In genomic region chrX:93634861-93635375, GRCm38 (mm10) we compare ENCODE assay signal across 23 mouse cellular contexts. TPM values are rescaled to one million over a fixed set of nuclear protein-coding genes. Genes with fewer than 3 reads are reported as not detected.
DNase-seq lines count a peak whose midpoint lies in the region; ATAC-seq lines count a peak whose summit lies in the region.
"Had no signal": no experiment of that assay in that cellular context is flagged by ENCODE, and none has a peak within 500 bp of the region (broad histone marks: within the 10 kb centered on the region; RNA-seq: fewer than 3 reads in every experiment).

No protein-coding gene starts in this region.

- peak; percentile 4 to 17 for DNase-seq in kidney, postnatal 36 days
- DNase-seq in kidney, postnatal 4 days: no peak
- DNase-seq in ES-CJ7 (ENCODE audit: low read depth, low spot score) (peak; percentile 13), adipocyte (ENCODE audit: low spot score) (peak; percentile 61)
- DNase-seq in brain, adult 2 months (ENCODE audit: low read depth, low spot score): peak; percentile 4
- DNase-seq in lung, postnatal 36 days: no peak
- DNase-seq: cerebellum, adult 8-10 months; embryo, embryonic 11 days; gastrocnemius, postnatal 25 days; kidney, adult 11 months; lung, postnatal 10 days; thymus, postnatal 14 days had no signal

- peaks cover 4% of the 10 kb centered on the region; the same call in 1 of the 2 replicates for H3K4me1 ChIP-seq in midbrain, embryonic 16.5 days (ENCODE audit: control insufficient read depth, insufficient read depth, low read length)
- H3K4me1 ChIP-seq: embryonic facial prominence, embryonic 15.5 days; hindbrain, embryonic 15.5 days; neural tube, embryonic 13.5 days had no signal

- no peak overlapping the region for H3K9ac ChIP-seq in midbrain, embryonic 16.5 days (ENCODE audit: low read depth, low read length)
- H3K9ac ChIP-seq: embryonic facial prominence, embryonic 15.5 days; forebrain, embryonic 13.5 days; hindbrain, embryonic 15.5 days; liver, embryonic 15.5 days; neural tube, embryonic 13.5 days had no signal

- no peaks in the 10 kb centered on the region for H3K9me3 ChIP-seq in midbrain, embryonic 16.5 days (replicated peaks; ENCODE audit: control insufficient read depth, low read length, poor library complexity, severe bottlenecking)
- H3K9me3 ChIP-seq: embryonic facial prominence, embryonic 15.5 days; forebrain, embryonic 13.5 days; hindbrain, embryonic 15.5 days; liver, embryonic 15.5 days; neural tube, embryonic 13.5 days had no signal

- no peaks in the 10 kb centered on the region for H3K36me3 ChIP-seq in midbrain, embryonic 16.5 days (ENCODE audit: control insufficient read depth, insufficient read depth, low read length)
- H3K36me3 ChIP-seq: embryonic facial prominence, embryonic 15.5 days; hindbrain, embryonic 15.5 days; liver, embryonic 15.5 days; neural tube, embryonic 13.5 days had no signal

- H3K27ac ChIP-seq in midbrain, embryonic 16.5 days (ENCODE audit: low read length): no peak overlapping the region
- H3K27ac ChIP-seq: embryonic facial prominence, embryonic 15.5 days; forebrain, embryonic 13.5 days; hindbrain, embryonic 15.5 days; left cerebral cortex, adult 2 months; liver, embryonic 15.5 days; neural tube, embryonic 13.5 days had no signal

- WGBS in midbrain, embryonic 16.5 days: 72% methylated on average over 2 of the region's 2 CpGs

- H3K27me3 ChIP-seq in midbrain, embryonic 16.5 days (ENCODE audit: control insufficient read depth, insufficient read depth, low read depth, low read length): no peaks in the 10 kb centered on the region
- H3K27me3 ChIP-seq: embryonic facial prominence, embryonic 15.5 days; forebrain, embryonic 13.5 days; hindbrain, embryonic 15.5 days; liver, embryonic 15.5 days; neural tube, embryonic 13.5 days had no signal

- no peak overlapping the region for H3K4me3 ChIP-seq in midbrain, embryonic 16.5 days (ENCODE audit: low read depth, low read length)
- H3K4me3 ChIP-seq: embryonic facial prominence, embryonic 15.5 days; forebrain, embryonic 13.5 days; hindbrain, embryonic 15.5 days; left cerebral cortex, adult 2 months; liver, embryonic 15.5 days; neural tube, embryonic 13.5 days had no signal

- H3K4me2 ChIP-seq in midbrain, embryonic 16.5 days (ENCODE audit: low read length): no peak overlapping the region
- H3K4me2 ChIP-seq: embryonic facial prominence, embryonic 15.5 days; forebrain, embryonic 13.5 days; heart, embryonic 11.5 days; hindbrain, embryonic 15.5 days; liver, embryonic 15.5 days; midbrain, embryonic 11.5 days; neural tube, embryonic 13.5 days had no signal

- no peak for ATAC-seq in megakaryocyte-erythroid progenitor cell, adult 5-6 weeks (replicated peaks; ENCODE audit: low FRiP score, low TSS enrichment, poor library complexity, severe bottlenecking)
- no peak for ATAC-seq in midbrain, embryonic 16.5 days
- ATAC-seq: CD4-positive, CD25-positive, alpha-beta regulatory T cell, adult 4 months; forebrain, embryonic 13.5 days had no signal

RNA-seq across cellular contexts. Expression of gene Pola1, which starts 3.0 kb away (rescaled TPM):
- total RNA-seq in megakaryocyte-erythroid progenitor cell, adult 5-6 weeks (2014; fragmentation: Nextera tagmentation): 63.1 and 65.0 TPM in 2 replicates
- total RNA-seq in megakaryocyte-erythroid progenitor cell, adult 5-6 weeks (2017): 117 and 131 TPM in 2 replicates
- 4.5 and 4.6 TPM in 2 replicates for polyA plus RNA-seq in midbrain, embryonic 16.5 days (2015; fragmentation: Nextera tagmentation; extraction: Ambion mirVana)

RNA-seq across cellular contexts. Expression of gene Pcyt1b, which starts 19.7 kb away (rescaled TPM):
- 8.0 and 10.8 TPM in 2 replicates for total RNA-seq in megakaryocyte-erythroid progenitor cell, adult 5-6 weeks (2014; fragmentation: Nextera tagmentation)
- 8.1 and 31.5 TPM in 2 replicates for total RNA-seq in megakaryocyte-erythroid progenitor cell, adult 5-6 weeks (2017)
- 26.2 and 27.9 TPM in 2 replicates for polyA plus RNA-seq in midbrain, embryonic 16.5 days (2015; fragmentation: Nextera tagmentation; extraction: Ambion mirVana)

Comparison
In these comparisons a context has a peak if more than half of its experiments do, and no peak if none do; other contexts are left out.
1. DNase-seq: peak in kidney, postnatal 36 days (2 of 2), ES-CJ7 (single experiment), adipocyte (single experiment) and brain, adult 2 months (single experiment); none in kidney, postnatal 4 days (0 of 2) and lung, postnatal 36 days (single experiment).